Mouse (Mus musculus) heart, embryonic 12.5 days (tissue): ENCODE data around the gene Zfp512. TPM values are rescaled to one million over a fixed set of nuclear protein-coding genes. Genes with fewer than 3 reads are reported as not detected.

Experiments used
- polyA plus RNA-seq: library from polyadenylated mRNA; unstranded; fragments of >200 nt; fragmentation: Nextera tagmentation; extraction: Ambion mirVana; gene quantifications from 2 replicates; pipeline ENCODE4 v1.2.1, GENCODE M21; 2016

Zfp512 gene
- polyA plus RNA-seq, 1 experiment from 2014 or later, result 38.8 TPM

Other genes starting within 250 kb of the Zfp512 start
- 111 and 112 TPM in 2 replicates for gene Ppm1g, start 231.7 kb upstream of the Zfp512 start, polyA plus RNA-seq
- gene Nrbp1, start 211.6 kb upstream of the Zfp512 start, polyA plus RNA-seq, result 127 and 137 TPM in 2 replicates
- 0.34 TPM in 1 of 2 replicates, not detected in the other for gene Gm9970, start 211.2 kb upstream of the Zfp512 start, polyA plus RNA-seq
- 7.4 and 7.5 TPM in 2 replicates for gene Krtcap3, start 200.7 kb upstream of the Zfp512 start, polyA plus RNA-seq
- gene Ift172, start 161.3 kb upstream of the Zfp512 start, polyA plus RNA-seq, result 33.9 and 34.0 TPM in 2 replicates
- gene Fndc4, start 156.4 kb upstream of the Zfp512 start, polyA plus RNA-seq, result 25.8 and 32.3 TPM in 2 replicates
- 0.19 TPM in 1 of 2 replicates, not detected in the other for gene Gckr, start 155.0 kb upstream of the Zfp512 start, polyA plus RNA-seq
- gene 4930548H24Rik, start 33.3 kb downstream of the Zfp512 start, polyA plus RNA-seq, result not detected in 2 replicates
- gene Gpn1, start 42.3 kb downstream of the Zfp512 start, polyA plus RNA-seq, result 43.8 and 49.2 TPM in 2 replicates
- gene Slc4a1ap, start 74.6 kb downstream of the Zfp512 start, polyA plus RNA-seq, result 24.3 and 24.8 TPM in 2 replicates
- 18.2 and 20.4 TPM in 2 replicates for gene Supt7l, start 75.4 kb downstream of the Zfp512 start, polyA plus RNA-seq
- gene Mrpl33, start 144.5 kb downstream of the Zfp512 start, polyA plus RNA-seq, result 372 TPM in 2 replicates
- gene Rbks, start 245.2 kb downstream of the Zfp512 start, polyA plus RNA-seq, result 3.3 and 4.9 TPM in 2 replicates
- 45.6 and 49.4 TPM in 2 replicates for gene Babam2, start 245.3 kb downstream of the Zfp512 start, polyA plus RNA-seq